Mouse (Mus musculus): Measurements from ENCODE around the gene Gm20388.

GRCm38 (mm10) chr8:123666832-123667231 lies 3756.2 kb downstream of the Gm20388 start:
- no peak for TF ChIP-seq CTCF (conservative IDR thresholded peaks at IDR 0.05; ENCODE audit: insufficient read depth, insufficient read length, low read depth, low read length)
- TF ChIP-seq POLR2A (IDR thresholded peaks at IDR 0.05; ENCODE audit: low read depth, low read length), result no peak

Data from kidney, adult 2 months (tissue).